ENCODE assay signal across 28 mouse cellular contexts in the genomic region with DNA sequence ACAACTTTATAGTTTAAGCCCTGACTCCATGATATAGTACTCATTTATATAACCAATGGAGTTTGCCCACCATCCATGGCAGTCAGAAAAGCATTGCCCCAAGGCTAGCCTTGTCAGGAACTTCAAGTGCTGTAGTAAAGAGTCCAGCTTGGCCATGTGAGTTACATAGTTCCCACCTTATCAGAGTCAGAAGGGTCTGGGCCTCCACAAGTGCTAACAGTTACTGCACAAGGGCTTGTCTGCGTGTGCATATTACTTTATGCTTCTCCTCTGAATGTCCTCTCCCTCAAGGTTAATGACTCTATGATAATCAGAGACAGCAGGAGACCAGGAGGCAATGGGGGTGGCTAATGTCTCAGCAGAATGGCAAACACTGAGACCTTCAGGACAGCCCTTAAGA.
DNase-seq lines count a peak whose midpoint lies in the region; ATAC-seq and TF ChIP-seq lines count a peak whose summit lies in the region.
"Had no signal": no experiment of that assay in that cellular context is flagged by ENCODE, and none has a peak within 500 bp of the region (broad histone marks: within the 10 kb centered on the region; RNA-seq: fewer than 3 reads in every experiment).

No protein-coding gene starts in this region.

- 30% methylated on average over 1 of the region's 1 CpGs for WGBS in heart, embryonic 12.5 days
- 22% methylated on average over 1 of the region's 1 CpGs for WGBS in heart, embryonic 15.5 days
- WGBS in intestine, embryonic 15.5 days, result 89% methylated on average over 1 of the region's 1 CpGs
- 54% methylated on average over 1 of the region's 1 CpGs for WGBS in intestine, postnatal 0 days

- H3K4me1 ChIP-seq in heart, embryonic 12.5 days (replicated peaks), result no peaks in the 10 kb centered on the region
- H3K4me1 ChIP-seq in heart, embryonic 15.5 days (replicated peaks), result no peaks in the 10 kb centered on the region
- H3K4me1 ChIP-seq in intestine, embryonic 15.5 days (replicated peaks), result no peaks in the 10 kb centered on the region
- 0 out of 2 replicates have a peak, but pooled peaks cover 3% of the 10 kb centered on the region for H3K4me1 ChIP-seq in intestine, postnatal 0 days (replicated peaks; ENCODE audit: control insufficient read depth, insufficient read depth, low read length)
- H3K4me1 ChIP-seq: forebrain, embryonic 10.5 days; forebrain, embryonic 13.5 days had no signal

- H3K9me3 ChIP-seq in heart, embryonic 12.5 days (replicated peaks), result no peaks in the 10 kb centered on the region
- no peaks in the 10 kb centered on the region for H3K9me3 ChIP-seq in heart, embryonic 15.5 days (replicated peaks)
- no peaks in the 10 kb centered on the region for H3K9me3 ChIP-seq in intestine, embryonic 15.5 days
- no peaks in the 10 kb centered on the region for H3K9me3 ChIP-seq in intestine, postnatal 0 days (ENCODE audit: control insufficient read depth)
- H3K9me3 ChIP-seq: forebrain, embryonic 10.5 days; forebrain, embryonic 13.5 days; G1E had no signal

- H3K27ac ChIP-seq in heart, embryonic 12.5 days (ENCODE audit: poor library complexity, severe bottlenecking), result no peak overlapping the region
- no peak overlapping the region; the same call in 1 of the 2 replicates for H3K27ac ChIP-seq in heart, embryonic 15.5 days
- no peak overlapping the region for H3K27ac ChIP-seq in intestine, embryonic 15.5 days
- H3K27ac ChIP-seq in intestine, postnatal 0 days (ENCODE audit: low read depth, low read length), result no peak overlapping the region
- H3K27ac ChIP-seq: forebrain, embryonic 10.5 days; forebrain, embryonic 13.5 days; heart, adult 2 months; hindbrain, embryonic 14.5 days; hindbrain, postnatal 0 days had no signal

- intact Hi-C loops in heart, postnatal 36 days (cut with DNase I), result no loop called here

- DNase-seq in heart, postnatal 36 days, result no peak
- DNase-seq in heart, adult 18-20 months, result no peak
- DNase-seq in ovary, postnatal 36 days (ENCODE audit: low spot score), result no peak
- DNase-seq: adrenal gland, postnatal 10 days; adrenal gland, postnatal 36 days; B cell, adult 2 months; cerebellum, adult 18-20 months; cerebellum, adult 9-10 months; cerebellum, postnatal 14 days; gastrocnemius, postnatal 10 days; gastrocnemius, postnatal 36 days; heart, adult 2 months; heart, postnatal 4 days; kidney, adult 18-20 months; kidney, adult 9 months had no signal

- ATAC-seq in heart, embryonic 12.5 days (ENCODE audit: insufficient number of reproducible peaks, low FRiP score), result 0 out of 2 replicates have a peak, but pooled peaks have one; percentile 39
- ATAC-seq in heart, embryonic 15.5 days (replicated peaks; ENCODE audit: insufficient number of reproducible peaks, insufficient read depth, low FRiP score, low read depth), result 0 out of 2 replicates have a peak, but pooled peaks have one; percentile 18
- ATAC-seq in intestine, embryonic 15.5 days, result peak; percentile 41; the same call in 1 of the 2 replicates
- ATAC-seq in intestine, postnatal 0 days, result peak; percentile 45; the same call in 1 of the 2 replicates
- ATAC-seq: forebrain, embryonic 13.5 days; forebrain, embryonic 16.5 days; hindbrain, postnatal 0 days; inflammation-experienced regulatory T-cells, adult 6 months; Patski had no signal

- no peaks in the 10 kb centered on the region for H3K36me3 ChIP-seq in heart, embryonic 12.5 days
- H3K36me3 ChIP-seq in heart, embryonic 15.5 days, result no peaks in the 10 kb centered on the region
- no peaks in the 10 kb centered on the region for H3K36me3 ChIP-seq in intestine, embryonic 15.5 days
- no peaks in the 10 kb centered on the region for H3K36me3 ChIP-seq in intestine, postnatal 0 days (ENCODE audit: control insufficient read depth, insufficient read depth)

- H3K27me3 ChIP-seq in heart, embryonic 12.5 days (replicated peaks), result no peaks in the 10 kb centered on the region
- no peaks in the 10 kb centered on the region for H3K27me3 ChIP-seq in heart, embryonic 15.5 days
- H3K27me3 ChIP-seq in intestine, embryonic 15.5 days (replicated peaks), result no peaks in the 10 kb centered on the region
- H3K27me3 ChIP-seq in intestine, postnatal 0 days (replicated peaks; ENCODE audit: control insufficient read depth, insufficient read depth, low read length), result no peaks in the 10 kb centered on the region
- H3K27me3 ChIP-seq: CH12.LX; forebrain, embryonic 13.5 days; Patski had no signal

- H3K4me2 ChIP-seq in heart, embryonic 12.5 days, result no peak overlapping the region
- no peak overlapping the region for H3K4me2 ChIP-seq in heart, embryonic 15.5 days
- H3K4me2 ChIP-seq in intestine, embryonic 15.5 days (replicated peaks), result no peak overlapping the region
- no peak overlapping the region for H3K4me2 ChIP-seq in intestine, postnatal 0 days (replicated peaks; ENCODE audit: low read depth)
- H3K4me2 ChIP-seq: forebrain, embryonic 13.5 days; hindbrain, embryonic 14.5 days had no signal

- no peak overlapping the region for H3K4me3 ChIP-seq in heart, embryonic 12.5 days
- no peak overlapping the region for H3K4me3 ChIP-seq in heart, embryonic 15.5 days
- no peak overlapping the region for H3K4me3 ChIP-seq in intestine, embryonic 15.5 days (replicated peaks)
- no peak overlapping the region for H3K4me3 ChIP-seq in intestine, postnatal 0 days (ENCODE audit: low read depth, low read length)
- H3K4me3 ChIP-seq: forebrain, embryonic 10.5 days; forebrain, embryonic 13.5 days; heart, adult 2 months had no signal

- no peak overlapping the region for H3K9ac ChIP-seq in heart, embryonic 12.5 days
- no peak overlapping the region for H3K9ac ChIP-seq in heart, embryonic 15.5 days
- H3K9ac ChIP-seq in intestine, embryonic 15.5 days, result no peak overlapping the region
- no peak overlapping the region for H3K9ac ChIP-seq in intestine, postnatal 0 days (ENCODE audit: low read depth, low read length)
- H3K9ac ChIP-seq: forebrain, embryonic 13.5 days; hindbrain, embryonic 14.5 days had no signal

- TF ChIP-seq CTCF in intestine, postnatal 0 days (IDR thresholded peaks at IDR 0.05; ENCODE audit: low read depth), result no peak
